ENCODE assay signal across 13 mouse cellular contexts in the genomic region with DNA sequence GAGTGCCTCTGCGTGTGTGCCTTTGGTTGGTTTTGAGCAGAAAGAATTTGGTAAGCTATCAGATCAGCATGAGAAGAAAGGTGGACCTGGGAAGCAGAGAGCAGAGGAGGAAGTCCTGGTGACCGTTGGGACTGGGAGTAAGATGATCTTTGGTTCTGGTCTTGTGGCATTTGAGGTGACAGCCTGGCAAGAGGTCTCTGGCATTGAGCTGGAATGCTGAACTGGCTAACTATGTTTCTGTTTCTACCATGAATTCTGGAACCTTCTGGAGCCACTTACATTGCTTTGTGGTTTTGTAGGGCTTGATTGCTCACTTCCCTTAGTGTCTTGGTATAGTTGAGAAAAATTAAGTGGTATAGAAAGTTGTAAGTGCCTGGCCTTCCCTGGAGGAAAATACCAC.
"Had no signal": no experiment of that assay in that cellular context is flagged by ENCODE, and none has a peak within 500 bp of the region (broad histone marks: within the 10 kb centered on the region; RNA-seq: fewer than 3 reads in every experiment).

No protein-coding gene starts in this region.

- H3K4me1 ChIP-seq: midbrain, embryonic 12.5 days had no signal

- H3K27ac ChIP-seq: kidney, postnatal 0 days; limb, embryonic 12.5 days; liver, embryonic 15.5 days; midbrain, embryonic 12.5 days; neural tube, embryonic 13.5 days; stomach, postnatal 0 days had no signal

- ATAC-seq: lung, postnatal 0 days; midbrain, embryonic 16.5 days had no signal

- H3K9ac ChIP-seq: limb, embryonic 12.5 days; liver, embryonic 15.5 days; midbrain, embryonic 12.5 days; neural tube, embryonic 13.5 days had no signal

- H3K4me3 ChIP-seq: limb, embryonic 12.5 days; liver, embryonic 15.5 days; midbrain, embryonic 12.5 days; neural tube, embryonic 13.5 days had no signal

- DNase-seq: kidney, postnatal 36 days; lung, adult 2 months; lung, postnatal 36 days; right cerebral cortex, postnatal 14 days; thymus, postnatal 14 days had no signal

- H3K27me3 ChIP-seq: limb, embryonic 12.5 days; liver, embryonic 15.5 days; midbrain, embryonic 12.5 days; neural tube, embryonic 13.5 days had no signal

- H3K36me3 ChIP-seq: limb, embryonic 12.5 days; liver, embryonic 15.5 days; midbrain, embryonic 12.5 days; neural tube, embryonic 13.5 days had no signal
